Mouse (Mus musculus): ENCODE measurements at regions not wholly inside any gene's neighbourhood (a gene's known extent, or its start where the extent isn't known, plus 50 kb on each side); places are given as distances from the start of the nearest gene placed in this dataset.
A peak's percentile ranks its signal among the peaks of the same experiment; 100 is the strongest.

- no peak overlapping the region for H3K4me3 ChIP-seq (replicated peaks; ENCODE audit: extremely low read depth, low read depth, low read length)
- 78% methylated on average over 4 of the region's 4 CpGs for WGBS
- no peaks in the 10 kb centered on the region for H3K4me1 ChIP-seq (ENCODE audit: control insufficient read depth, insufficient read depth, low read length)
- TF ChIP-seq POLR2A (IDR thresholded peaks at IDR 0.05; ENCODE audit: borderline replicate concordance, extremely low read depth, low read depth, low read length) (no peak), CTCF (IDR thresholded peaks at IDR 0.05; ENCODE audit: insufficient read depth, low read length) (no peak)
- DNase-seq = no peak
Observed at GRCm38 (mm10) chr3:52648836-52649500, 368.1 kb downstream of the Cog6 start.

GRCm38 (mm10) chr3:52647900-52648299 lies 369.1 kb downstream of the Cog6 start:
- no peak for TF ChIP-seq CTCF (IDR thresholded peaks at IDR 0.05; ENCODE audit: insufficient read depth, low read length)
- no peak for TF ChIP-seq POLR2A (IDR thresholded peaks at IDR 0.05; ENCODE audit: borderline replicate concordance, extremely low read depth, low read depth, low read length)
- Histone ChIP-seq H3K4me3 (replicated peaks; ENCODE audit: extremely low read depth, low read depth, low read length) (no peak overlapping the region), H3K4me1 (ENCODE audit: control insufficient read depth, insufficient read depth, low read length) (0 out of 2 replicates have a peak, but pooled peaks cover 2% of the 10 kb centered on the region)
- WGBS = 95% methylated on average over 5 of the region's 5 CpGs
- DNase-seq = no peak

GRCm38 (mm10) chr3:52647161-52647692 lies 369.8 kb downstream of the Cog6 start:
- no peak for DNase-seq
- TF ChIP-seq CTCF (IDR thresholded peaks at IDR 0.05; ENCODE audit: insufficient read depth, low read length) (no peak), POLR2A (IDR thresholded peaks at IDR 0.05; ENCODE audit: borderline replicate concordance, extremely low read depth, low read depth, low read length) (no peak)
- Histone ChIP-seq H3K4me3 (replicated peaks; ENCODE audit: extremely low read depth, low read depth, low read length) (no peak overlapping the region), H3K4me1 (ENCODE audit: control insufficient read depth, insufficient read depth, low read length) (0 out of 2 replicates have a peak, but pooled peaks cover 2% of the 10 kb centered on the region)
- WGBS = 70% methylated on average over 10 of the region's 10 CpGs

DNA sequence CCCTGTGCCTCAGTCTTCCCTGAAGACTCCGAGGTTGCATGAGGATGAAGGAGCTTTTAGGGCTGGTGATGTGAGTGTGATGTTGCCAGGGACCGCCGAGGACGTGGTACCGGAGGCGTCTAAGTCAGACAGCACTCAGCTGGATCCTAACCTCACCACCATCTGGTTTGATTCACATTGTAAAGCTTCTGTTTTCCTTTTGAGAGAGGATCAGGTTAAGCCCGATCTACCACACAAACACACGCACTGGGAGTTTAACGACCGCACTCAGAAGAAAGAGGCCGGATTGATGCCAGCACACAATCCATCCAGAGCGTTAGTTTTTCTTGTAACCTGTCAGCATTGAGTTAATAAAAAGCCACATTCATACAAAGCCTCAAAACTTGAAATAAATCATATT lies 371.9 kb downstream of the Cog6 start:
- WGBS = 82% methylated on average over 12 of the region's 12 CpGs
- no peak for DNase-seq
- TF ChIP-seq CTCF (IDR thresholded peaks at IDR 0.05; ENCODE audit: insufficient read depth, low read length) (no peak), POLR2A (IDR thresholded peaks at IDR 0.05; ENCODE audit: borderline replicate concordance, extremely low read depth, low read depth, low read length) (no peak)
- H3K4me1 ChIP-seq (ENCODE audit: control insufficient read depth, insufficient read depth, low read length) = peaks cover 13% of the 10 kb centered on the region
- H3K4me3 ChIP-seq (replicated peaks; ENCODE audit: extremely low read depth, low read depth, low read length) = no peak overlapping the region

GRCm38 (mm10) chr3:52644178-52645128 lies 372.6 kb downstream of the Cog6 start:
- TF ChIP-seq CTCF (IDR thresholded peaks at IDR 0.05; ENCODE audit: insufficient read depth, low read length) (no peak), POLR2A (IDR thresholded peaks at IDR 0.05; ENCODE audit: borderline replicate concordance, extremely low read depth, low read depth, low read length) (no peak)
- no peak for DNase-seq
- H3K4me3 ChIP-seq (replicated peaks; ENCODE audit: extremely low read depth, low read depth, low read length) = no peak overlapping the region
- H3K4me1 ChIP-seq (ENCODE audit: control insufficient read depth, insufficient read depth, low read length) = peaks cover 16% of the 10 kb centered on the region
- 36% methylated on average over 16 of the region's 16 CpGs for WGBS

GRCm38 (mm10) chr3:52643796-52644177 lies 373.2 kb downstream of the Cog6 start:
- TF ChIP-seq POLR2A (IDR thresholded peaks at IDR 0.05; ENCODE audit: borderline replicate concordance, extremely low read depth, low read depth, low read length) = no peak
- no peak for TF ChIP-seq CTCF (IDR thresholded peaks at IDR 0.05; ENCODE audit: insufficient read depth, low read length)
- WGBS = 75% methylated on average over 10 of the region's 10 CpGs
- Histone ChIP-seq H3K4me1 (ENCODE audit: control insufficient read depth, insufficient read depth, low read length) (peaks cover 16% of the 10 kb centered on the region), H3K4me3 (replicated peaks; ENCODE audit: extremely low read depth, low read depth, low read length) (no peak overlapping the region)
- no peak for DNase-seq

DNA sequence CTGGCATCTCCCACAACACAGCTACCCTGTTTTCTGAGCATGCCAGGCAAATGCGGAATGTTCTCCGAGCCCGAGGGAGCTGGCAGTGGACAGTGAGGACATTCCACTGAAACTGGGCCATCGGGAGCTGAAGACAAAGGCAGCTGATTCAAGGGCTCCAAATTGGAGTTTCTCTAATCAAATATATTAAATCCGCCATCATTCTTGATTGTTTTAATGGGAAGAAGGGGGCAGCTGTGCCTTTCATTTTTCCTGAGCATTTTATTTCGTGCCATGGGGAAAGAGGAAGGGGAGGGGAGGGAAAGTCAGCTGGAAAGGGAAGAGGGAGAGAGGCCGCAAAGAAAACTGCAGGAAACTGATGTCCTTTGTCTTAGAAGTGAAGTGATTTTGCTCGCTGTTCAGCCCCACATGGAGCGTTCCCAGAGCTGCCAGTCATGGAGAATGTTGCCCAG lies 373.9 kb downstream of the Cog6 start:
- no peak overlapping the region for H3K4me3 ChIP-seq (replicated peaks; ENCODE audit: extremely low read depth, low read depth, low read length)
- H3K4me1 ChIP-seq (ENCODE audit: control insufficient read depth, insufficient read depth, low read length) = peaks cover 16% of the 10 kb centered on the region
- 68% methylated on average over 9 of the region's 9 CpGs for WGBS
- TF ChIP-seq CTCF (IDR thresholded peaks at IDR 0.05; ENCODE audit: insufficient read depth, low read length) (no peak), POLR2A (IDR thresholded peaks at IDR 0.05; ENCODE audit: borderline replicate concordance, extremely low read depth, low read depth, low read length) (no peak)
- no peak for DNase-seq

DNA sequence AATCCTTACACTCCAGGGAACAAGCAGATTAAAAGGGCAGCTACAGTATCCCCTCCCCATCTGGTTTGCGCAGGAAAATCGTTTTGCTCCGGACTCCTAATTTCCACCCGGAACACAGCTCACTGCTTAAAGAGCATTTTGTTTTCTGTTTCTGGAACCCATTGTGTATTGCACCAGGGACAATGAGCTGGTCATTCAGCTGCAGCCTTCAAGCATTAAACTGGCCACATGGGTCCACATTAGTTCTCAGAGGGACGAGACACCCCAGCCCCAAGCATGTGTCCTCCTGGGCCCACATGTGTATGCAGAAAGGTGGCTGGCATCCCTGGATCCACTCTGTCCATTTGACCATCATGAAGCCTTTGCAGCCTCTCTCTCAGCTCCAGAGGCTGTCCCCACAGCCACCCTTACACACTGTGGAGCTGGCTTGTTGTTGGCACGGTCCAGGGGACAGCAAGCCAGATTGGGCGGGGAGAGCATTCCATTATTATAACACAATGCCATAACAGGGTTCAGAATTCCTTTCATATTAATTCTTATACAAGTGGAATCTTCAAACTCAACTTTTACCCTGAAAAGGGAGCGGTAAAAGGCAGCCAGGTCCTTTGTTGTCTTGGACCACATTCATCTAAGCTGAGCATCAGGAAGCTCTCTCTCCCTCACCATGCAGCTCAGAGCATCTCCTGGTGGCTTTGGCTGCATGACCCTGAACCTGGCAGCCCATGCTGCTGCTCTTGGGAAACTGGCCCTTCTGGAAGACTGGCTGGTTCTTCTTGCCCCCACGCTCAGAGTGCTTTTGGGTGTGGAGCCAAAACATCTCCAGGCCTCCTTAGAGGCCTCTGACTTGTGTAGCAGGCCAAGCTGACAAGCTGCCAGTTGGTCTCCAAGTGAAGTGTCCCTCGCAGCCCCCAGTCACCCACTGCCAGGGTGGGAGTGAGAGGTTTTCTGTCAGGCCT lies 373.4 kb downstream of the Foxo1 start:
- no peak for TF ChIP-seq CTCF (IDR thresholded peaks at IDR 0.05; ENCODE audit: insufficient read depth, low read length)
- no peak for TF ChIP-seq POLR2A (IDR thresholded peaks at IDR 0.05; ENCODE audit: borderline replicate concordance, extremely low read depth, low read depth, low read length)
- Histone ChIP-seq H3K4me1 (ENCODE audit: control insufficient read depth, insufficient read depth, low read length) (peaks cover 16% of the 10 kb centered on the region), H3K4me3 (replicated peaks; ENCODE audit: extremely low read depth, low read depth, low read length) (no peak overlapping the region)
- 48% methylated on average over 10 of the region's 10 CpGs for WGBS
- DNase-seq = peak; percentile 35
